Mouse (Mus musculus) lung, postnatal 0 days (tissue): ENCODE measurements around the gene Gm5773.
"Not testable (repeated sequence)": the region's sequence is repeated elsewhere in the genome, so short reads cannot be mapped to it uniquely, and the experiment has no call there.

Experiments used
- CTCF ChIP-seq: IDR thresholded peaks from 2 replicates; pipeline ENCODE4 v1.5.1; 2016; ENCODE audit warnings: antibody characterized with exemption, mild to moderate bottlenecking
- EP300 ChIP-seq: IDR thresholded peaks from 2 replicates; pipeline ENCODE4 v1.6.1; 2016; ENCODE audit warnings: antibody characterized with exemption, mild to moderate bottlenecking, control low read depth

GRCm38 (mm10) chr3:93772700-93773099 lies at the start of gene Gm5773:
- TF ChIP-seq CTCF, EP300: not testable (repeated sequence)
